Mouse (Mus musculus): Measurements from ENCODE around the gene Prkcd. TPM values are rescaled to one million over a fixed set of nuclear protein-coding genes. Genes with fewer than 3 reads are reported as not detected.

Prkcd gene
- polyA plus RNA-seq, 2 experiments: 46.1 to 105 TPM

DNA sequence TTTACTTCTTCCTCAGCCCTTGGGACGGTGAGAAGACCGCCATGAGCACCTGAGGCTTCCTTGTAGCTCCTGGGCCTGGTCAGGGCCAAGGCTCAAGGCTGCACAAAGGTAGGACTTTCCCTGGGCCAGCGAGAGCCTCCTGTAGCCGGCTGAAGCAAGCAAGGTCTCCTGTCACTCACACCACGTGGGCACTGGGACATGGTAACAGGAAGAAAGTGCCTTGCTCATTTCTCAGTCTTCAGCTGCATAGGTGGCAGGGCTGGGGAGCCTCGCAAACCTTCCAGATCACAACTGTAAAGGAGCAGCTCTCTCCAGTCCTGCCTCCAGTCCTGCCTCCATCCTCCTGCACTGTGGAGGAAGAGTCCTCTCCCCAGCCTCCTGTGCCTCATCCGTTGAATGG lies 50.2 kb downstream of the Prkcd start:
- peak overlapping the region; percentile 34; the same call in 1 of the 2 replicates for H3K9ac ChIP-seq (ENCODE audit: low read depth, low read length, severe bottlenecking)
- H3K27ac ChIP-seq (replicated peaks; ENCODE audit: low read depth, low read length): no peak overlapping the region
- WGBS: 64% methylated on average over 7 of the region's 7 CpGs
- no peak for TF ChIP-seq POLR2A (IDR thresholded peaks at IDR 0.05; ENCODE audit: borderline replicate concordance, extremely low read depth, insufficient read depth, insufficient read length)
- H3K27me3 ChIP-seq (ENCODE audit: control insufficient read depth, insufficient read depth, low read length): no peaks in the 10 kb centered on the region
- H3K4me3 ChIP-seq (replicated peaks; ENCODE audit: low read length): no peak overlapping the region
- H3K4me1 ChIP-seq (ENCODE audit: control insufficient read depth, insufficient read depth, low read length): peaks cover 5% of the 10 kb centered on the region; the same call in 1 of the 2 replicates
- H3K9me3 ChIP-seq (ENCODE audit: control insufficient read depth, low read length): no peaks in the 10 kb centered on the region
- H3K4me2 ChIP-seq (replicated peaks; ENCODE audit: low read depth, low read length, severe bottlenecking): no peak overlapping the region
- H3K36me3 ChIP-seq (ENCODE audit: control insufficient read depth, insufficient read depth, low read length): peaks cover 52% of the 10 kb centered on the region
- DNase-seq (ENCODE audit: low spot score) (no peak), ATAC-seq (ENCODE audit: low FRiP score, low read depth) (no peak)

DNA sequence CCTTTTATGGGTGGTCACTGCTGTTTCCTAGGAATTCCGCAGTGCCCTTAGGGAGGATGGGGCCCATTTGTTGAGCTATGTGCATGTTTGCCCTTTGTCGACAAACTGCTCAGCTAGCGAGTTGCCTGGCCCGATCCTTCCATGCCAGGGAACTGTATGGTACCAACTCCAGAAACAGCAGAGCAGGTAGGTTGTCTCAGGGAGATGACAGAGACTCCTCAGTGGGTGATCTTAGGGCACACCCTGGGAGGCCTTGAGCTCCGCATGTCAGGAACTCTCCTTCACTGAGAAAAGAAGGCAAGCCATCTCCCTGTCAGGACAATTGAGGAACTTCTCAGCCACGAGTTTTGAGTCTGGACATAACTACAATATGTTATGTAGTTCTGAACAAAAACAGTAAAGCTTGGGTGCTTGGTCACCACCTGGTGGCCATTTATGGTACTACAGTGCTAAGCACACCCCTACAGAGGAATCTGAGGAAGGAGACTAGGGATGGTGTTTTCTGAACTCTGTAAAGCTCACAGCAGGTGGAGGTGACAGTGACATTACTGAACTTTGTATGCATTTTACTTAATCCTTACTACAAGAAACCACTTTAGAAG lies 51.9 kb downstream of the Prkcd start:
- Histone ChIP-seq H3K27ac (replicated peaks; ENCODE audit: low read depth, low read length) (no peak overlapping the region), H3K4me2 (replicated peaks; ENCODE audit: low read depth, low read length, severe bottlenecking) (no peak overlapping the region), H3K9me3 (ENCODE audit: control insufficient read depth, low read length) (no peaks in the 10 kb centered on the region), H3K9ac (ENCODE audit: low read depth, low read length, severe bottlenecking) (no peak overlapping the region), H3K27me3 (ENCODE audit: control insufficient read depth, insufficient read depth, low read length) (no peaks in the 10 kb centered on the region), H3K36me3 (ENCODE audit: control insufficient read depth, insufficient read depth, low read length) (peaks cover 67% of the 10 kb centered on the region), H3K4me3 (replicated peaks; ENCODE audit: low read length) (no peak overlapping the region), H3K4me1 (ENCODE audit: control insufficient read depth, insufficient read depth, low read length) (peaks cover 5% of the 10 kb centered on the region; the same call in 1 of the 2 replicates)
- WGBS: 60% methylated on average over 6 of the region's 6 CpGs
- TF ChIP-seq POLR2A (IDR thresholded peaks at IDR 0.05; ENCODE audit: borderline replicate concordance, extremely low read depth, insufficient read depth, insufficient read length): no peak
- DNase-seq (ENCODE audit: low spot score) (peak; percentile 93), ATAC-seq (ENCODE audit: low FRiP score, low read depth) (peak; percentile 76)

DNA sequence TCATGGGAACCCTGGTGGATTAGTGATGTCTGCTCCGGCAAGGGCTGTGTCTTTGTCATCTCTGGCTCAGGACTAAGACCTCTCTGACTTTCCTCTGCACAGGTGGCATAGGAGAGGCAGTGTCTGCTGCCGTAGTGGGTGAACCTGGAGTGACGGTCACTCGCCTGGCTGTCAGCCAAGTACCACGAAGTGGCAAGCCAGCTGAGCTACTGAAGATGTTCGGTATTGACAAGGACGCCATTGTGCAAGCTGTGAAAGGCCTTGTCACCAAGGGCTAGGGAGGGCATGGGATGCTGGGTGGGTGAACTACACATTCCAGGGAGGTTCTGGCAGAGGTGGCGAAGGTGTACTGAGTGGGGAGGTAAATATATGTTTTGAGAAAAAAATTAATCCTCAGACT lies 52.8 kb downstream of the Prkcd start:
- Histone ChIP-seq H3K4me3 (replicated peaks; ENCODE audit: low read length) (no peak overlapping the region), H3K9ac (ENCODE audit: low read depth, low read length, severe bottlenecking) (no peak overlapping the region), H3K36me3 (ENCODE audit: control insufficient read depth, insufficient read depth, low read length) (peaks cover 75% of the 10 kb centered on the region), H3K4me2 (replicated peaks; ENCODE audit: low read depth, low read length, severe bottlenecking) (no peak overlapping the region), H3K4me1 (ENCODE audit: control insufficient read depth, insufficient read depth, low read length) (peaks cover 5% of the 10 kb centered on the region; the same call in 1 of the 2 replicates), H3K27ac (replicated peaks; ENCODE audit: low read depth, low read length) (no peak overlapping the region), H3K9me3 (ENCODE audit: control insufficient read depth, low read length) (no peaks in the 10 kb centered on the region), H3K27me3 (ENCODE audit: control insufficient read depth, insufficient read depth, low read length) (no peaks in the 10 kb centered on the region)
- DNase-seq (ENCODE audit: low spot score) (no peak), ATAC-seq (ENCODE audit: low FRiP score, low read depth) (no peak)
- no peak for TF ChIP-seq POLR2A (IDR thresholded peaks at IDR 0.05; ENCODE audit: borderline replicate concordance, extremely low read depth, insufficient read depth, insufficient read length)
- WGBS: 73% methylated on average over 8 of the region's 8 CpGs

DNA sequence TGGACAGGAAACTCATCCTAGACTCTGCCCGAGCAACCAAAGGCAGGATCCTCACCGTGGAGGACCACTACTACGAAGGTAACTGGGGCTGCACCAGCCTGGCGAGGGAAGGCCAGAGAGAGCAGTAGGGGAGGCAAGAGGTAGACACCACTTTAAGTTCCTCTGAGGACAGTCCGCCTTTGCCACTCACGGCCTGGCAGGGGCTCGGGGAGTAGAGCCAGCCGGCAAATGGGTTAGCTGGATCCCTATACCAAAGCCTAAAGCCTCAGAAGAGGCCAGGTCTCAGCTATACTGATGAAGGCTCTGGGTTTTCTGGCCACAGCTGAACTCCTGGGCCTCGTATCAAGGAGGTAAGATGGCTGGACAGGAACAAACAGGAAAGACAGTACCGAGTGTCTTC lies 53.8 kb downstream of the Prkcd start:
- TF ChIP-seq POLR2A (IDR thresholded peaks at IDR 0.05; ENCODE audit: borderline replicate concordance, extremely low read depth, insufficient read depth, insufficient read length): no peak
- Histone ChIP-seq H3K9ac (ENCODE audit: low read depth, low read length, severe bottlenecking) (no peak overlapping the region), H3K27ac (replicated peaks; ENCODE audit: low read depth, low read length) (no peak overlapping the region), H3K4me1 (ENCODE audit: control insufficient read depth, insufficient read depth, low read length) (peaks cover 5% of the 10 kb centered on the region; the same call in 1 of the 2 replicates), H3K4me3 (replicated peaks; ENCODE audit: low read length) (no peak overlapping the region), H3K4me2 (replicated peaks; ENCODE audit: low read depth, low read length, severe bottlenecking) (no peak overlapping the region), H3K9me3 (ENCODE audit: control insufficient read depth, low read length) (no peaks in the 10 kb centered on the region), H3K27me3 (ENCODE audit: control insufficient read depth, insufficient read depth, low read length) (no peaks in the 10 kb centered on the region), H3K36me3 (ENCODE audit: control insufficient read depth, insufficient read depth, low read length) (peaks cover 85% of the 10 kb centered on the region)
- WGBS: 91% methylated on average over 10 of the region's 10 CpGs
- no peak for DNase-seq (ENCODE audit: low spot score)
- ATAC-seq (ENCODE audit: low FRiP score, low read depth): no peak

DNA sequence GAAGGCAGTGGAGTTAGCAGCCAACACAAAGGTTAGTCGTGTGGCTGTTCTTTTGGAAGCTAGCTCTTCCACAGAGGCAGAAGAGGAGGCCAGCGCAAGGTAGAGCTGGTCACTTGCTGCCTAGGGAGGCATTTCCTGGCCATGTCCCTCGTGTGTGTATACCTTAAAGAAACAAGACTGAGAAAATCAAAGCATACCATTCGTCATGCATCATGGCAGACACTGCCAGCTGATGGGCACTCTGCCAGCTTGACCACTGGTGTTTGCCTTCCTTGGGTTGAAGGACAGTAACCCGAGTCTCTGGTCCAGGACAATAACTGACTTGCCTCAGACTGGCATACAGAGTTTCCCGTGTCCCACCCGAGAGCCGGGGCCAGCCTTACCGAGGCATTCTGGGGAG lies 55.7 kb downstream of the Prkcd start:
- H3K4me2 ChIP-seq (replicated peaks; ENCODE audit: low read depth, low read length, severe bottlenecking): no peak overlapping the region
- H3K9me3 ChIP-seq (ENCODE audit: control insufficient read depth, low read length): no peaks in the 10 kb centered on the region
- ATAC-seq (ENCODE audit: low FRiP score, low read depth) (no peak), DNase-seq (ENCODE audit: low spot score) (no peak)
- peaks cover 95% of the 10 kb centered on the region for H3K36me3 ChIP-seq (ENCODE audit: control insufficient read depth, insufficient read depth, low read length)
- WGBS: 84% methylated on average over 9 of the region's 9 CpGs
- H3K4me3 ChIP-seq (replicated peaks; ENCODE audit: low read length): no peak overlapping the region
- H3K4me1 ChIP-seq (ENCODE audit: control insufficient read depth, insufficient read depth, low read length): no peaks in the 10 kb centered on the region
- H3K27ac ChIP-seq (replicated peaks; ENCODE audit: low read depth, low read length): no peak overlapping the region
- no peaks in the 10 kb centered on the region for H3K27me3 ChIP-seq (ENCODE audit: control insufficient read depth, insufficient read depth, low read length)
- H3K9ac ChIP-seq (ENCODE audit: low read depth, low read length, severe bottlenecking): no peak overlapping the region
- no peak for TF ChIP-seq POLR2A (IDR thresholded peaks at IDR 0.05; ENCODE audit: borderline replicate concordance, extremely low read depth, insufficient read depth, insufficient read length)

All from limb, embryonic 14.5 days (tissue).